Mouse (Mus musculus): Measurements from ENCODE around the gene Zbtb44.

DNA sequence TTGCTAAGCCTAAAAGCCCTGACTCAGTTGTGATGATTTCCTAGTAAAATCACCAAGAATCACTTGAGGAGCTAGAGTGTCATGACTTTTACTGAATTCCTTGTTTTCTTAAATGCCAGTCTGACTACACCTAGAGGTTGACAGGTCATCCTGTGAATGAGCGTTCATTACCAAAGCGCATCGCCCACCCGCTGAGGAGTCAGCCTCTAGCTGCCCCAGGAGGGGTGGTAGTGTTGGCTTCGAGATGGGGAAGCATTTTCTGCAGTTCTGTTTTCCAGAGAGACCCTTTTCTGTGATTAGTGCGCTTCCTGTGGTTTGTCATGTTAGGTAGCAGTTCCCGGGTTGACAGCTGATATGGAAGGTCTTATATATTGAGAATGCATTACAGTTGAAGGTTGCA is 43.4 kb downstream of the Zbtb44 start:
- TF ChIP-seq RCOR1 (IDR thresholded peaks at IDR 0.05; ENCODE audit: low read depth, low read length) (no peak), EP300 (IDR thresholded peaks at IDR 0.05; ENCODE audit: low read depth in 1 of 2, low read length in 2 of 2) (no peak), MEF2A (IDR thresholded peaks at IDR 0.05; ENCODE audit: extremely low read depth, insufficient replicate concordance, low read depth, low read length, poor library complexity, severe bottlenecking) (no peak), POLR2A (IDR thresholded peaks at IDR 0.05; ENCODE audit: control insufficient read depth in 1 of 2, insufficient read depth in 1 of 2, low read depth in 1 of 2, low read length in 2 of 2, poor library complexity in 1 of 2) (no peak), CTCF (IDR thresholded peaks at IDR 0.05 in 2 of 3, conservative IDR thresholded peaks at IDR 0.05 in 1 of 3; ENCODE audit: control insufficient read depth in 1 of 3, insufficient read depth in 1 of 3, low read depth in 2 of 3, low read length in 3 of 3, poor library complexity in 1 of 3, severe bottlenecking in 1 of 3) (no peak), NELFE (IDR thresholded peaks at IDR 0.05; ENCODE audit: low read depth, low read length) (no peak), NRF1 (IDR thresholded peaks at IDR 0.05; ENCODE audit: insufficient read depth, low read depth, low read length, poor library complexity, severe bottlenecking) (no peak), ELF1 (IDR thresholded peaks at IDR 0.05; ENCODE audit: low read depth, low read length) (no peak), CHD2 (IDR thresholded peaks at IDR 0.05; ENCODE audit: low read length) (no peak), MAFK (IDR thresholded peaks at IDR 0.05; ENCODE audit: borderline replicate concordance, low read depth, low read length) (no peak), MAZ (IDR thresholded peaks at IDR 0.05; ENCODE audit: low read depth, low read length) (no peak), HCFC1 (IDR thresholded peaks at IDR 0.05; ENCODE audit: low read depth, low read length) (no peak)
